Mouse (Mus musculus) megakaryocyte, embryonic 14.5 days (primary cell): ENCODE measurements around the gene Gm20388.

Experiments
- FLI1 ChIP-seq: IDR thresholded peaks from 2 replicates; pipeline ENCODE4 v1.6.1; 2012; ENCODE audit warnings: low read length, inconsistent platforms, mixed read lengths
- GATA1 ChIP-seq: IDR thresholded peaks from 3 replicates; pipeline ENCODE4 v1.6.1; 2012; ENCODE audit warnings: mixed read lengths, low read length, inconsistent platforms, borderline replicate concordance

DNA sequence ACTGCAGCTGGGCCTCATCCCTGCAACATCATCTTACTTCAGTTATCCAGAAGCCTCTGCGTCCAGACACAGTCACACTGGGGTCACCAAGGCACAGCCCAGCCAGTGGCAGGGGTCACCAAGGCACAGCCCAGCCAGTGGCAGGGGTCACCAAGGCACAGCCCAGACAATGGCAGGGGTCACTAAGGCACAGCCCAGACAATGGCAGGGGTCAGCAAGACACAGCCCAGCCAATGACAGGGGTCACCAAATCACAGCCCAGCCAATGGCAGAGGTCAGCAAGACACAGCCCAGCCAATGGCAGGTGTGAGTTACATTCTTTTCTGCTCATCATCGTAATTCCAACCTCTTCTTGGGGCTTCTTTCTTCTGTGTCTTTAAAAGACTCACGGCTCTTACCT is 2173.5 kb downstream of the Gm20388 start:
- no peak for TF ChIP-seq GATA1
- TF ChIP-seq FLI1, result no peak
